Mouse (Mus musculus): ENCODE results near the gene Mblac2.

DNA sequence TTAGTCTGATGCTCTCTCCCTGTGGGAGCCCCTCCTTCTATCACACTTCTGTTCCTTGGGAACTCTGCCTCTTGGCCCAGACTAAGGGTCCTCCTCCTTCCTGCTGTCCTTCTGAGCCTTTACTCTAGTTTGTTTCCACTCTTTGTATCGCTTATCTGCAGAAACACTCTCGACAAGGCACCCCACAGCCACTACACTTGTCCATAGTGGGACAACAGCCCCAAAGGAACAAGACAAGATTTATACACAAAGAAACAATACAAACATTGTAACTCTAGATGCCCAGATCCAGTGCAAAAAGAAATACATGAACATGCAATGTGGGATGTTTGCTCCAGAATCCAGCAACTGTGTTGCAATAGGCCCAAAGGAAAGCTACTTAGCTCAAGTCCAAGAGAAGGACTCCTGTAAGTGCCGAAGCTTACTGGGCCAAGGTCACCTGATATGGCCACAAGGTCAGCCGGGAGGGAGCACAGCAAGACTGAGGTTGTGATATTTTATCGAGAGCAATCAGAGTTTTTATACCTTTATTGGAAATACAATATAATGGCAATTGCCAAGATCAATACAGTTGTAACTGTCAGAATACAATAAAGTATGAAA, 46.0 kb downstream of the Mblac2 start:
- TF ChIP-seq CTCF (IDR thresholded peaks at IDR 0.05; ENCODE audit: borderline replicate concordance, control insufficient read depth, extremely low read depth, insufficient read depth, low read length, poor library complexity) (no peak), POLR2A (IDR thresholded peaks at IDR 0.05; ENCODE audit: control insufficient read depth, extremely low read depth, insufficient read depth, low read length, poor library complexity) (no peak)
